Comparison of ENCODE assay signal across 21 mouse cellular contexts in the genomic region with DNA sequence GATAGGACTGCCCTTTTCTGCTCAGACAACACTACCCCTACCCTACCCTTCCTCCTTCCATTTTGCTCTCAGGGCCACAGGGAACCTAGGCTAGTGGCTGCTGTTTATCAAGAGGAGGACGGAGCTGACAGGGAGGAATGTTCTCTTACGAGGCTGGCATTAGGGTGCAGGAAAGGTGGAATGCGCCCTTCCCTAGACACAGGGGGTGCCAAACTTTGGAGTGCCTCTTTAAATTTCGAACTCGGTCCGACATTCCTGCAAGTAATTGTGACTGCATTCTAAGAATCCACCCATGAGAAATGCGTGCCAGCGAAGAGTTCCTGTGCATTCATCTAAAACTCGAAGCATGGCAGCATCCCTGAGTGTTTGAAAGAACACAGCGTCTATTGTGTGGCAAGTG. TPM values are rescaled to one million over a fixed set of nuclear protein-coding genes. Genes with fewer than 3 reads are reported as not detected.
A peak's percentile ranks its signal among the peaks of the same experiment; 100 is the strongest.
DNase-seq lines count a peak whose midpoint lies in the region; ATAC-seq lines count a peak whose summit lies in the region.
"Had no signal": no experiment of that assay in that cellular context is flagged by ENCODE, and none has a peak within 500 bp of the region (broad histone marks: within the 10 kb centered on the region; RNA-seq: fewer than 3 reads in every experiment).

No protein-coding gene starts in this region.

- H3K36me3 ChIP-seq in kidney, embryonic 15.5 days = no peaks in the 10 kb centered on the region
- H3K36me3 ChIP-seq in heart, embryonic 11.5 days (ENCODE audit: control insufficient read depth, insufficient read depth, low read length) = no peaks in the 10 kb centered on the region
- H3K36me3 ChIP-seq: embryonic facial prominence, embryonic 10.5 days; limb, embryonic 12.5 days; neural tube, embryonic 13.5 days had no signal

- H3K4me1 ChIP-seq in kidney, embryonic 15.5 days = no peaks in the 10 kb centered on the region
- H3K4me1 ChIP-seq in heart, embryonic 11.5 days (ENCODE audit: control insufficient read depth, insufficient read depth, low read length) = peaks cover 48% of the 10 kb centered on the region

- no peaks in the 10 kb centered on the region for H3K27me3 ChIP-seq in kidney, embryonic 15.5 days
- no peaks in the 10 kb centered on the region for H3K27me3 ChIP-seq in heart, embryonic 11.5 days (ENCODE audit: control insufficient read depth, insufficient read depth, low read length)
- H3K27me3 ChIP-seq: limb, embryonic 12.5 days; neural tube, embryonic 13.5 days had no signal

- no peak overlapping the region for H3K4me2 ChIP-seq in kidney, embryonic 15.5 days
- no peak overlapping the region for H3K4me2 ChIP-seq in heart, embryonic 11.5 days
- H3K4me2 ChIP-seq: limb, embryonic 12.5 days; neural tube, embryonic 13.5 days had no signal

- ATAC-seq in kidney, embryonic 15.5 days (replicated peaks; ENCODE audit: low FRiP score) = no peak
- ATAC-seq in heart, embryonic 11.5 days (replicated peaks; ENCODE audit: insufficient number of reproducible peaks, low FRiP score, low TSS enrichment) = no peak
- ATAC-seq: forebrain, embryonic 16.5 days had no signal

- WGBS in kidney, embryonic 15.5 days = 74% methylated on average over 10 of the region's 10 CpGs
- 43% methylated on average over 10 of the region's 10 CpGs for WGBS in heart, embryonic 11.5 days (ENCODE audit: insufficient replicate concordance)

- peak; percentile 14 for DNase-seq in kidney, postnatal 14 days
- DNase-seq in heart, postnatal 4 days = peak; percentile 63
- DNase-seq in lung, postnatal 25 days (ENCODE audit: low spot score) = peak; percentile 79
- DNase-seq in thymus, postnatal 25 days = no peak
- DNase-seq in spleen, adult 12 weeks (ENCODE audit: low spot score) = no peak
- DNase-seq in layer of hippocampus, postnatal 14 days (ENCODE audit: low spot score in 2 of 2) = no peak
- DNase-seq: adrenal gland, postnatal 25 days; cerebellum, postnatal 36 days had no signal

- H3K27ac ChIP-seq in kidney, embryonic 15.5 days = no peak overlapping the region
- peak overlapping the region; percentile 41; the same call in 1 of the 2 replicates for H3K27ac ChIP-seq in heart, embryonic 11.5 days (ENCODE audit: low read depth, low read length)
- H3K27ac ChIP-seq: embryonic facial prominence, embryonic 10.5 days; limb, embryonic 12.5 days; liver, embryonic 14.5 days; neural tube, embryonic 13.5 days had no signal

- H3K4me3 ChIP-seq in kidney, embryonic 15.5 days (replicated peaks) = no peak overlapping the region
- no peak overlapping the region for H3K4me3 ChIP-seq in heart, embryonic 11.5 days (ENCODE audit: low read depth, low read length)
- H3K4me3 ChIP-seq: embryonic facial prominence, embryonic 10.5 days; erythroblast, embryonic 14.5 days; limb, embryonic 12.5 days; neural tube, embryonic 13.5 days had no signal

- H3K9ac ChIP-seq in kidney, embryonic 15.5 days = no peak overlapping the region
- H3K9ac ChIP-seq in heart, embryonic 11.5 days (ENCODE audit: low read depth, low read length) = no peak overlapping the region
- H3K9ac ChIP-seq: limb, embryonic 12.5 days; liver, embryonic 14.5 days; neural tube, embryonic 13.5 days had no signal

- H3K9me3 ChIP-seq in kidney, embryonic 15.5 days (replicated peaks) = no peaks in the 10 kb centered on the region
- no peaks in the 10 kb centered on the region for H3K9me3 ChIP-seq in heart, embryonic 11.5 days (replicated peaks; ENCODE audit: control insufficient read depth, low read length)
- H3K9me3 ChIP-seq: embryonic facial prominence, embryonic 10.5 days; limb, embryonic 12.5 days; neural tube, embryonic 13.5 days had no signal

RNA-seq across cellular contexts. Expression of a gene that starts 53.5 kb away (rescaled TPM):
- polyA plus RNA-seq in kidney, embryonic 15.5 days (2015; fragmentation: Nextera tagmentation; extraction: Ambion mirVana) = not detected in 2 replicates
- not detected in 2 replicates for polyA plus RNA-seq in heart, embryonic 11.5 days (2014; fragmentation: Nextera tagmentation; extraction: Ambion mirVana)
- total RNA-seq in heart, postnatal 4 days (2021) = not detected
- under 1 TPM; 0.69 to 0.81 TPM for total RNA-seq in layer of hippocampus, postnatal 14 days (2021)
- total RNA-seq: adrenal gland, postnatal 25 days; gastrocnemius, adult 8-10 months; hematopoietic stem cell, adult 5-6 weeks; MEL had no signal
- polyA plus RNA-seq: embryonic facial prominence, embryonic 10.5 days; erythroblast, embryonic 14.5 days; forebrain, embryonic 16.5 days; limb, embryonic 12.5 days; neural tube, embryonic 13.5 days; small intestine, adult 2 months; stomach, embryonic 14.5 days had no signal

Comparison
In these comparisons a context has a peak if more than half of its experiments do, and no peak if none do; other contexts are left out.
1. DNase-seq: peak in kidney, postnatal 14 days (single experiment), heart, postnatal 4 days (single experiment) and lung, postnatal 25 days (single experiment); none in thymus, postnatal 25 days (single experiment), spleen, adult 12 weeks (single experiment) and layer of hippocampus, postnatal 14 days (0 of 2).